In genomic region chr16:38549479-38550396, GRCm38 (mm10) we compare ENCODE assay signal across 8 mouse cellular contexts. TPM values are rescaled to one million over a fixed set of nuclear protein-coding genes. Genes with fewer than 3 reads are reported as not detected.
DNase-seq lines count a peak whose midpoint lies in the region; ATAC-seq and TF ChIP-seq lines count a peak whose summit lies in the region.

TSS of gene Poglut1 (minus strand) at chr16:38550258.

- H3K27me3 ChIP-seq in embryonic facial prominence, embryonic 15.5 days = peaks cover 12% of the 10 kb centered on the region; the same call in 1 of the 2 replicates
- no peaks in the 10 kb centered on the region; the same call in 1 of the 2 replicates for H3K27me3 ChIP-seq in kidney, embryonic 14.5 days (ENCODE audit: control insufficient read depth, insufficient read depth, low read length)
- peaks cover 9% of the 10 kb centered on the region; the same call in 1 of the 2 replicates for H3K27me3 ChIP-seq in limb, embryonic 15.5 days
- H3K27me3 ChIP-seq in midbrain, postnatal 0 days (ENCODE audit: insufficient read depth, low read length) = peaks cover 7% of the 10 kb centered on the region; the same call in 1 of the 2 replicates

- WGBS in embryonic facial prominence, embryonic 15.5 days = 2% methylated on average over 54 of the region's 54 CpGs
- WGBS in kidney, embryonic 14.5 days = 3% methylated on average over 54 of the region's 54 CpGs
- WGBS in limb, embryonic 15.5 days = 1% methylated on average over 54 of the region's 54 CpGs
- 2% methylated on average over 54 of the region's 54 CpGs for WGBS in midbrain, postnatal 0 days

- peaks cover 16% of the 10 kb centered on the region for H3K4me1 ChIP-seq in embryonic facial prominence, embryonic 15.5 days
- H3K4me1 ChIP-seq in kidney, embryonic 14.5 days (ENCODE audit: control insufficient read depth, insufficient read depth, low read length) = peaks cover 9% of the 10 kb centered on the region; the same call in 1 of the 2 replicates
- H3K4me1 ChIP-seq in limb, embryonic 15.5 days = peaks cover 19% of the 10 kb centered on the region
- peaks cover 6% of the 10 kb centered on the region for H3K4me1 ChIP-seq in midbrain, postnatal 0 days (ENCODE audit: insufficient read depth, low read length)

- ATAC-seq in embryonic facial prominence, embryonic 15.5 days (ENCODE audit: insufficient number of reproducible peaks, low FRiP score, low TSS enrichment, low read depth) = peak; percentile 90
- peak; percentile 93 for ATAC-seq in kidney, embryonic 14.5 days (ENCODE audit: low FRiP score, low TSS enrichment)
- peak; percentile 74; the same call in 1 of the 2 replicates for ATAC-seq in limb, embryonic 15.5 days (ENCODE audit: insufficient number of reproducible peaks, low FRiP score, low TSS enrichment, low read depth)
- ATAC-seq in midbrain, postnatal 0 days (ENCODE audit: low FRiP score) = peak; percentile 95

- peak; percentile 78 for DNase-seq in 416B (ENCODE audit: low read depth)
- peak; percentile 43 to 63 for DNase-seq in adrenal gland, postnatal 4 days (ENCODE audit: low spot score in 2 of 2)
- DNase-seq in heart, adult 9 months (ENCODE audit: low spot score in 2 of 2) = peak; percentile 70
- peak; percentile 91 for DNase-seq in midbrain, postnatal 0 days (ENCODE audit: low spot score)
- peak; percentile 28 to 60 for DNase-seq in spleen, postnatal 14 days (ENCODE audit: low spot score in 2 of 2)

- peak within 1 kb of the TSS; percentile 77 for H3K4me2 ChIP-seq in embryonic facial prominence, embryonic 15.5 days (replicated peaks)
- H3K4me2 ChIP-seq in kidney, embryonic 14.5 days (replicated peaks; ENCODE audit: low read depth, low read length) = peak within 1 kb of the TSS; percentile 73
- H3K4me2 ChIP-seq in limb, embryonic 15.5 days = peak within 1 kb of the TSS; percentile 78
- peak within 1 kb of the TSS; percentile 73 for H3K4me2 ChIP-seq in midbrain, postnatal 0 days (ENCODE audit: low read depth, low read length, poor library complexity, severe bottlenecking)

- H3K9me3 ChIP-seq in embryonic facial prominence, embryonic 15.5 days (replicated peaks) = no peaks in the 10 kb centered on the region
- H3K9me3 ChIP-seq in kidney, embryonic 14.5 days (ENCODE audit: control insufficient read depth, low read length) = no peaks in the 10 kb centered on the region
- H3K9me3 ChIP-seq in limb, embryonic 15.5 days = no peaks in the 10 kb centered on the region
- H3K9me3 ChIP-seq in midbrain, postnatal 0 days (ENCODE audit: low read length) = no peaks in the 10 kb centered on the region

- TF ChIP-seq CTCF in midbrain, postnatal 0 days (IDR thresholded peaks at IDR 0.05) = no peak

- peak within 1 kb of the TSS; percentile 81 for H3K4me3 ChIP-seq in embryonic facial prominence, embryonic 15.5 days (replicated peaks)
- H3K4me3 ChIP-seq in kidney, embryonic 14.5 days (ENCODE audit: low read length) = peak within 1 kb of the TSS; percentile 91
- peak within 1 kb of the TSS; percentile 87 for H3K4me3 ChIP-seq in limb, embryonic 15.5 days
- H3K4me3 ChIP-seq in midbrain, postnatal 0 days (ENCODE audit: low read depth, low read length) = peak within 1 kb of the TSS; percentile 78

- peak within 1 kb of the TSS; percentile 56; the same call in 1 of the 2 replicates for H3K27ac ChIP-seq in embryonic facial prominence, embryonic 15.5 days (replicated peaks)
- no peak within 1 kb of the TSS; the same call in 1 of the 2 replicates for H3K27ac ChIP-seq in kidney, embryonic 14.5 days (ENCODE audit: low read depth, low read length)
- peak within 1 kb of the TSS; percentile 61; the same call in 1 of the 2 replicates for H3K27ac ChIP-seq in limb, embryonic 15.5 days
- H3K27ac ChIP-seq in midbrain, postnatal 0 days (ENCODE audit: low read depth, low read length) = peak within 1 kb of the TSS; percentile 80

- H3K9ac ChIP-seq in embryonic facial prominence, embryonic 15.5 days = peak within 1 kb of the TSS; percentile 73
- peak within 1 kb of the TSS; percentile 84 for H3K9ac ChIP-seq in kidney, embryonic 14.5 days (ENCODE audit: low read depth, low read length)
- H3K9ac ChIP-seq in limb, embryonic 15.5 days = peak within 1 kb of the TSS; percentile 85
- H3K9ac ChIP-seq in midbrain, postnatal 0 days (replicated peaks; ENCODE audit: low read length, poor library complexity, severe bottlenecking) = peak within 1 kb of the TSS; percentile 85

- peaks cover 16% of the 10 kb centered on the region for H3K36me3 ChIP-seq in embryonic facial prominence, embryonic 15.5 days
- H3K36me3 ChIP-seq in kidney, embryonic 14.5 days (ENCODE audit: control insufficient read depth, insufficient read depth, low read length) = peaks cover 19% of the 10 kb centered on the region
- peaks cover 21% of the 10 kb centered on the region; the same call in 1 of the 2 replicates for H3K36me3 ChIP-seq in limb, embryonic 15.5 days
- peaks cover 16% of the 10 kb centered on the region for H3K36me3 ChIP-seq in midbrain, postnatal 0 days (ENCODE audit: insufficient read depth, low read length)

RNA-seq across cellular contexts. Expression of gene Poglut1, which starts in this region (rescaled TPM):
- total RNA-seq in adrenal gland, postnatal 4 days (2021) = 10 to 100 TPM; 31.7 to 33.7 TPM
- polyA plus RNA-seq in embryonic facial prominence, embryonic 15.5 days (2015; fragmentation: Nextera tagmentation; extraction: Ambion mirVana) = 54.2 and 57.5 TPM in 2 replicates
- polyA plus RNA-seq in kidney, embryonic 14.5 days (2014; fragmentation: Nextera tagmentation; extraction: Ambion mirVana) = 50.9 and 63.5 TPM in 2 replicates
- 53.1 and 58.5 TPM in 2 replicates for polyA plus RNA-seq in limb, embryonic 15.5 days (2015; fragmentation: Nextera tagmentation; extraction: Ambion mirVana)
- 39.9 and 41.5 TPM in 2 replicates for total RNA-seq in midbrain, postnatal 0 days (2014; rRNA removed)
- 33.1 and 33.3 TPM in 2 replicates for polyA plus RNA-seq in midbrain, postnatal 0 days (2015; fragmentation: Nextera tagmentation; extraction: Ambion mirVana)
